Mouse (Mus musculus) kidney, embryonic 14.5 days (tissue): Measurements from ENCODE around the gene Mex3d. TPM values are rescaled to one million over a fixed set of nuclear protein-coding genes. Genes with fewer than 3 reads are reported as not detected.
A peak's percentile ranks its signal among the peaks of the same experiment; 100 is the strongest.
"Not testable (repeated sequence)": the region's sequence is repeated elsewhere in the genome, so short reads cannot be mapped to it uniquely, and the experiment has no call there.

Experiments used
- ATAC-seq: fragments of 200-750 bp; cut with Nextera tagmentation; 2 replicates; pipeline ENCODE4 v1.8.0; 2017; ENCODE audit warnings: moderate number of reproducible peaks, mild to moderate bottlenecking, moderate TSS enrichment, moderate library complexity; ENCODE audit not compliant: low FRiP score, low TSS enrichment
- H3K27ac ChIP-seq: fragments of 300-500 bp; sonication (generic); 2 replicates; pipeline ENCODE4 v1.5.1; 2014; ENCODE audit warnings: low read depth, mild to moderate bottlenecking, low read length, moderate library complexity, mixed read lengths
- H3K27me3 ChIP-seq: fragments of 300-500 bp; sonication (generic); 2 replicates; pipeline ENCODE4 v1.6.1; 2014; ENCODE audit warnings: mild to moderate bottlenecking, low read length; ENCODE audit not compliant: control insufficient read depth, insufficient read depth
- H3K36me3 ChIP-seq: fragments of 300-500 bp; sonication (generic); 2 replicates; pipeline ENCODE4 v1.6.1; 2014; ENCODE audit warnings: low read length, mixed read lengths; ENCODE audit not compliant: control insufficient read depth, insufficient read depth
- H3K4me1 ChIP-seq: fragments of 300-500 bp; sonication (generic); 2 replicates; pipeline ENCODE4 v1.6.1; 2014; ENCODE audit warnings: low read length, mixed read lengths; ENCODE audit not compliant: control insufficient read depth, insufficient read depth
- H3K4me2 ChIP-seq: fragments of 300-500 bp; sonication (generic); replicated peaks from 2 replicates; pipeline ENCODE4 v1.6.1; 2014; ENCODE audit warnings: low read depth, mild to moderate bottlenecking, low read length
- H3K4me3 ChIP-seq: fragments of 300-500 bp; sonication (generic); 2 replicates; pipeline ENCODE4 v1.5.1; 2014; ENCODE audit warnings: mild to moderate bottlenecking, low read length
- H3K9ac ChIP-seq: fragments of 300-500 bp; sonication (generic); 2 replicates; pipeline ENCODE4 v1.6.1; 2014; ENCODE audit warnings: low read depth, mild to moderate bottlenecking, low read length, moderate library complexity
- H3K9me3 ChIP-seq: fragments of 300-500 bp; sonication (generic); 2 replicates; pipeline ENCODE4 v1.6.1; 2016; ENCODE audit warnings: low read length; ENCODE audit not compliant: control insufficient read depth
- WGBS: fragments of 180-500 bp; shearing (Covaris S2); extraction: QIAGEN DNeasy Blood & Tissue Kit; methylation state at CpG from one replicate; pipeline ENCODE4 v1.1.7; 2014; 5-methylcytosine and 5-hydroxymethylcytosine counted together
- polyA plus RNA-seq: library from polyadenylated mRNA; unstranded; fragments of >200 nt; fragmentation: Nextera tagmentation; extraction: Ambion mirVana; gene quantifications from 2 replicates; pipeline ENCODE4 v1.2.1, GENCODE M21; 2014

Mex3d gene
- polyA plus RNA-seq, 1 experiment from 2014 or later = 8.7 TPM

DNA sequence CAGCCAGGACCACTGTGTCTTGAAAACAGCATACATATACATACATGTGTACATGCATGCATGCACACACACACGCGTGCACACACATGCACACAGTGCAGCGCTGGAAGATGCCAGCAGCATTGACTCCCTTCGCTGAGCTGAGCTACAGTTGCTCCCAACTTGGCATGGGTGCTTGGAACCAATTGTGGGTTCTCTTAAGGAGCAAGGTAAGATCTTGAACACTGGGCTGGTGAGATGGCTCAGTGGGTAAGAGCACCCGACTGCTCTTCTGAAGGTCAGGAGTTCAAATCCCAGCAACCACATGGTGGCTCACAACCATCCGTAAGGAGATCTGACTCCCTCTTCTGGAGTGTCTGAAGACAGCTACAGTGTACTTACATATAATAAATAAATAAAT lies 41.5 kb downstream of the Mex3d start:
- not testable (repeated sequence) for H3K4me2 ChIP-seq, H3K9me3 ChIP-seq, ATAC-seq, H3K9ac ChIP-seq, H3K27ac ChIP-seq, H3K36me3 ChIP-seq, H3K4me3 ChIP-seq
- Histone ChIP-seq H3K27me3 (peaks cover 99% of the 10 kb centered on the region), H3K4me1 (peaks cover 27% of the 10 kb centered on the region)
- WGBS = 82% methylated on average over 5 of the region's 6 CpGs

DNA sequence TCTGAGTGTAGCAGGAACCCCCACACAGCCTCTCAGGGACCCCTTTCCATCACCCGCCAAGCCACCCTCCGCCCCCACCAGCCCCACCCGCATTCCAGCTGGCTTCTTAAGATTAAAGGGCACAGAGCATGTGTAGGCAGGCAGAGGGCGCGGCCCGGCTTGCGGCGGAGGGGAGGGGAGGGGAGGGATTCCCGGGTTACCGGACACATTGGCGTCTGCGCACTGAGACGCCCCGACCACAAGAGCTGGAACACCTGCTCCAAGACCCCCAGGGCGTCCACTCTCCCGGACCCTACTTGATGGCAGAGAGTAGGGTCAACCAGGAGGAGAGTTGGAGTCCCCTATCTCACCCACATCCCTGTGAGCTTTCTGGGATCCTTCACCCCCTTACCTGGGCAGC lies 42.3 kb downstream of the Mex3d start:
- H3K4me2 ChIP-seq = no peak overlapping the region
- under 1% methylated on average over 13 of the region's 16 CpGs for WGBS
- H3K9me3 ChIP-seq = no peaks in the 10 kb centered on the region
- H3K27me3 ChIP-seq = peaks cover 98% of the 10 kb centered on the region
- H3K36me3 ChIP-seq = no peaks in the 10 kb centered on the region
- H3K4me1 ChIP-seq = peaks cover 27% of the 10 kb centered on the region
- H3K9ac ChIP-seq = no peak overlapping the region
- H3K27ac ChIP-seq = no peak overlapping the region
- H3K4me3 ChIP-seq = no peak overlapping the region
- no peak for ATAC-seq

DNA sequence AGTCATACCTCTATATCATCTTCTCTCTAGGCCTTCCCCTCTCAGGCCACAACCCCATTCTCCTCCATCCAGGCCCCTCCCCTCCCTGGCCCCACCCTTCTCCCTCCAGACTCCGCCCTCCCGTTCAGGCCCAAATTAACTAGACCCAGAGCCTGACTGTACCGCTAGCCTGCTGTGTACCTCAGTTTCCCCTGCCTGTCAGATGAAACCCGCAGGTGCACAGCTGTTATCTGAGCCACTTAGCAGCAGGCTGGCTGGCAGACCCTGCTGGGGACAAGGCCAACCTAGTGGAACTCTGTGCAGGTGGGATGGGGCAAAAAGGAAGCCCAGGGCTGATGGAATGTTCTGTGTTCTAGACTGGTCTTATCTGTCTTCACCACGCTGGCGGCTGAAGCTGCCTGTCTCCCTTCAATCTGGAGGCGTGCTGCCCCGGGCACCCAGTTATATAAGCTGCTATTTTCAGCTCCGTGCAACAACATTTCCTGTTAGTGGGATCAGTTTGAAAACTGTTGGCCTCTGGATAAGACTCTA lies 43.3 kb downstream of the Mex3d start:
- peaks cover 27% of the 10 kb centered on the region for H3K4me1 ChIP-seq
- no peaks in the 10 kb centered on the region for H3K9me3 ChIP-seq
- no peak overlapping the region for H3K4me3 ChIP-seq
- H3K27ac ChIP-seq = no peak overlapping the region
- no peaks in the 10 kb centered on the region for H3K36me3 ChIP-seq
- no peak overlapping the region for H3K9ac ChIP-seq
- no peak overlapping the region for H3K4me2 ChIP-seq
- no peak for ATAC-seq
- peaks cover 89% of the 10 kb centered on the region for H3K27me3 ChIP-seq
- WGBS = 45% methylated on average over 9 of the region's 9 CpGs

DNA sequence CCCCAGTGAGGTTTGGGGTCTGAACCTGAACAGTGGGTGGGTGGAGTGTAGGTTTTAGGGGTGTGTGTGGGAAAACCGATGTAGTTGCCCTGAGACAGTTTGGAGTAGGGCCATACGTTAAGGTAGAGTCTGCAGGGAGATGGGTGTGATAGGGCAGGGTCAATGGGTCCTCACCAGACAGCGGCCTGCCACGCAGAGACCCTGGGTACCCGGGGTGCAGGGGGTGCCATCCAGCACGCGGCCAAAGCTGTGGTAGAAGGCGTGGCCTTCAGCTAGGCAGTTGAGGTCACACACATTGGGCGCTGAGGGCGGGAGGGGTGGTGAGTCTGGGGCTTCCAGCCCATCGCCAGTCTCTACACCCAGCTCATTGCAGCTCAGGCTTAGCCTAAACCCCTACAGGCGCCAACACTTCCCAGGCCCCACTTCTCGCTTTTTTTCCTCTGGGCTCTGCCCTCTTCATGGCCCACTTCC lies 44.0 kb downstream of the Mex3d start:
- Histone ChIP-seq H3K4me2 (peak overlapping the region; percentile 51; the same call in 1 of the 2 replicates), H3K4me3 (peak overlapping the region; percentile 28; the same call in 1 of the 2 replicates), H3K36me3 (no peaks in the 10 kb centered on the region), H3K9ac (no peak overlapping the region), H3K27me3 (peaks cover 82% of the 10 kb centered on the region), H3K9me3 (no peaks in the 10 kb centered on the region), H3K27ac (no peak overlapping the region), H3K4me1 (peaks cover 25% of the 10 kb centered on the region)
- peak; percentile 44 for ATAC-seq
- 31% methylated on average over 13 of the region's 13 CpGs for WGBS

DNA sequence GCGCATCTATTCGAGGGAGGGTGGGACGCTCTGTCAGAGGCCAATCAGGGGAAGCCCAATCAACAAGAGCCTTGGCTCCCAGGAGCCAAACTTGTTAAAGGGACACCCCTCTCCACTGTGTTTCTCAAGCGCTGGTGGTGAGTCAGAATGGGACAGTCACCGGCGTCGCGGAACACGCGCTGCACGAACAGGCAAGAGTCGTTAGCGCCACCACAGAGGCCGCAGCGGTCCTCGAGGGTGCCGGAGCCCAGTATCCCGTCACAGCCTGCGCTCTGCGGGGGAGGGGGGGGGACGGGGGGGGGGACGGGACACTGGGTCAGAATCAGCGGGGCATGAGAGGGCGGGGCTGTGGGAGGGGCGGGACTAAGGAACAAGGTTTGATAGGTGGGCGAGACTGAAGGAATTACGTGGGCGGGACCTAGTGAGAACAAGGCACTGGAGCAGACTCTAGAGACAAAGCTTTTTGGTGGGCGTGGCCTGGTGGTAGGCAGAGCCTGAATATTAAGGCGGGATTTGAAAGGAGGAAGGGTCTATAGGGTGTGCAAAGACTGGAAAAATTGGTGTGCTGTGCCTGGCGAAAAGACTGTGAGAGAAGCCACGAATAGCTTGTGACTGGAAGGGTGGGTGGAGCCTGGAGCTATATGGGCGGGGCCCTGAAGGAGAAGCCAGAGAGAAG lies 44.6 kb downstream of the Mex3d start:
- Histone ChIP-seq H3K4me1 (peaks cover 21% of the 10 kb centered on the region), H3K9me3 (no peaks in the 10 kb centered on the region), H3K27ac (no peak overlapping the region), H3K36me3 (no peaks in the 10 kb centered on the region), H3K4me3 (peak overlapping the region; percentile 28), H3K9ac (0 out of 2 replicates have a peak overlapping the region, but pooled peaks have one; percentile 4), H3K4me2 (peak overlapping the region; percentile 51), H3K27me3 (peaks cover 76% of the 10 kb centered on the region)
- ATAC-seq = peak; percentile 72
- WGBS = under 1% methylated on average over 31 of the region's 33 CpGs

DNA sequence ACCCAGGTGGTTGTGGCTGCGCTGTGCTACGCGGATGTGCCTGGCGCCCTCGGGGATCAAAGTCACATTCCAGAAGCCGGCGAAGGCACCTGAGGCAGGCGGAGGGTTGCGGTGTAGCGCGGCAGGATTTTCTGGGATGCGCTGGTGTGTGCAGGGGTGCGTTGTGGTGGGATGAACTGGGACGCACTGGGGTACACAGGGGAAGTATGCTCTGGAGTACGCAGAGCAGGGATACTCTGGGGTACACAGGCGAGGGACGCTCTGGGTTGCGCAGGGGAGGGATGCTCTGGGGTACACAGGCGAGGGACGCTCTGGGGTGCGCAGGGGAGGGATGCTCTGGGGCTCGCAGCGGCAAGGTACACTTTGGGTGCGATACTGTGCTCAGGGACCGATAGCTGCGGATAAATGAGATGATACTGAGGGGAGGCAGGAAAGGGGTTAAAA lies 45.1 kb downstream of the Mex3d start:
- H3K4me1 ChIP-seq = peaks cover 19% of the 10 kb centered on the region
- peak; percentile 20 for ATAC-seq

DNA sequence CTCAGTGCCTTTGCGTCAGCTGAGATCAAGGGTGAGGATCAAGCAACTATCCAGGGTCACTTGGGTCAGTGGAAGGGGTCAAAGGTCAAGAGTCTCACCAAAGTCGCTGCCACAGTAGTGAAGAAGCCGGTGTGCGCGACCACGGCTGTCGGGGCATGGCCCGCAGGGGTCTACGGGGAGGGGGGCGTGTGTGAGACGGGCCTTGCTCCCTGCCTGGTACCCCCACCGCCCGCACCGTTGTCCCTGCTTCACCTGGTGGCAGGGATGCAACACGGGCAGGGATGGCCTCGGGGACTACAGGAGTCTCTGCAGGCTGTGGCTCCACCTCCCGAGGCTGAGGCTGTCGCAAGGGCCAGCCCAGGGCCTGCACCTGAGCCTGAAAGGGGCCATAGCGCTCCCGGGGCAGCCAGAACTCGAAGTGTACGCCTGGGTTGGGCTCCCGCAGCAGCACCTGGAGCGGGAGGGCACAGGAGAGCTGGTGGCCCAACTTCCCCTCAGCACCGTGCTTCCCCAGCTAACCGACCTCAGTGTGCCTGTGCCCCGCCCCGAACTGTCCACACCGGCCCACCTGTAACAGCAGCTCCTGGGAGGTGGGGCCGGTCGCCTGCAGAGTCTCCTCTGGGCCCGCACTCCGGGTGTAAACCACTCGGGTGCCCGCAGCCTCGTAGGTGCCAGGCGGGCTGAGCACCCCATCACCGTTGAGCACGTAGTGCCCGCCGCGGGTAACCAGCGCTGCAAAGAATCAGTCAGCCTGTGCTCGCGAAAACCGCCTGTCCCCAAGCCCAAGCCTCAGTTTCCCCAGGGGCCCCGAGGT lies 45.8 kb downstream of the Mex3d start:
- Histone ChIP-seq H3K9ac (no peak overlapping the region; the same call in 1 of the 2 replicates), H3K27ac (no peak overlapping the region), H3K4me2 (peak overlapping the region; percentile 51; the same call in 1 of the 2 replicates), H3K9me3 (no peaks in the 10 kb centered on the region), H3K4me1 (peaks cover 19% of the 10 kb centered on the region), H3K27me3 (peaks cover 64% of the 10 kb centered on the region), H3K4me3 (peak overlapping the region; percentile 28), H3K36me3 (no peaks in the 10 kb centered on the region)
- no peak for ATAC-seq
- 2% methylated on average over 47 of the region's 47 CpGs for WGBS

More for the DNA sequence above, 45.1 kb downstream of the Mex3d start:
- Histone ChIP-seq H3K9me3 (no peaks in the 10 kb centered on the region), H3K4me3 (peak overlapping the region; percentile 28), H3K36me3 (no peaks in the 10 kb centered on the region), H3K27ac (no peak overlapping the region), H3K27me3 (peaks cover 70% of the 10 kb centered on the region), H3K9ac (0 out of 2 replicates have a peak overlapping the region, but pooled peaks have one; percentile 4), H3K4me2 (peak overlapping the region; percentile 51)
- 2% methylated on average over 26 of the region's 26 CpGs for WGBS

DNA sequence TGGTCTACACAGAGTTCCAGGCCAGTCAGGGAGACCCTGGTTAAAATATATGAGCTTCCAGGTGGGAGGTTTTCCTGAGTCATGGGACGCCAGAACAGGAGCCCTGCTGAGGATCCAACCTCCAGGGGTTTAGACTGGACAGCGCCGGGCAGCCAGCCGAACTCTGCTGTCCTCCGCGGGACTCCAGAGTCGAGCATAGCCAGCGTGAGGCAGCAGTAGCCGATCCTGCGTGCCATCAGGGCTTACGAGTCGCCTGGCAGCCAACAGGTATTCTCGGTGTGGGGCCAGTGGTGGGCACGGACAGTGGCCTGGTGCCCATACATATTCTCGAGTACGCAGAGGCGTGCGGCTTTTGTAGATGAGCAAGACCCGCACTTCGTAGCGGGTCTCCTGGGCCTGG lies 46.4 kb downstream of the Mex3d start:
- Histone ChIP-seq H3K27me3 (peaks cover 58% of the 10 kb centered on the region), H3K9ac (no peak overlapping the region), H3K4me2 (no peak overlapping the region), H3K36me3 (no peaks in the 10 kb centered on the region), H3K27ac (no peak overlapping the region), H3K4me1 (peaks cover 19% of the 10 kb centered on the region), H3K4me3 (no peak overlapping the region), H3K9me3 (no peaks in the 10 kb centered on the region)
- no peak for ATAC-seq
- 13% methylated on average over 21 of the region's 21 CpGs for WGBS
